In the genomic region with DNA sequence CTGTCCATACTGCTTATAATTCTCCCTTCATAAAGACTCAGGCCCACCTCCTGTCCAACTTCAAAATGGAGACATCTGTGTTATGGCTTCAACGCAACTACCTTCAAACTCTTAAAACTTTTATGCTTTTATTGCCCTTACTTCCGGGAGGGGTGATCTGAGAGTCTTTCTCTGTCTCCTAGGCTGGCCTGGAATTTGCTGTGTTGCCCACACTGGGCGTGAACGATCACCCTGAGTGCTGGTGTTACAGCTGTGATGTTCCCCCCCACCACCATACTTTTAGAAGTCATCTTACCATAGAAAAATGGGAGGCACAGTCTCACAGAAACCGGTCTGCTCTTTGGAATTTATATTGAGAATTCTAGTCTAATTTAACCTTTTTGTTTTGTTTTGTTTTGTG, we compare ENCODE assay signal across 27 mouse cellular contexts.
DNase-seq lines count a peak whose midpoint lies in the region; ATAC-seq lines count a peak whose summit lies in the region.
"Had no signal": no experiment of that assay in that cellular context is flagged by ENCODE, and none has a peak within 500 bp of the region (broad histone marks: within the 10 kb centered on the region; RNA-seq: fewer than 3 reads in every experiment).

No protein-coding gene starts in this region.

- 0 out of 2 replicates have a peak, but pooled peaks cover 5% of the 10 kb centered on the region for H3K4me1 ChIP-seq in intestine, embryonic 16.5 days (ENCODE audit: control insufficient read depth, insufficient read depth, low read length)
- no peaks in the 10 kb centered on the region for H3K4me1 ChIP-seq in intestine, embryonic 15.5 days (replicated peaks)
- no peaks in the 10 kb centered on the region for H3K4me1 ChIP-seq in brown adipose tissue, adult 24 weeks (ENCODE audit: control insufficient read depth, insufficient read depth, insufficient read length, low read length)
- H3K4me1 ChIP-seq: forebrain, embryonic 13.5 days; forebrain, embryonic 15.5 days had no signal

- peak; percentile 52 for DNase-seq in R1 (ENCODE audit: low read depth, low spot score)
- DNase-seq in large intestine, adult 2 months (ENCODE audit: low read depth, low spot score): peak; percentile 11
- no peak for DNase-seq in thymus, postnatal 10 days (ENCODE audit: low spot score in 2 of 2)
- DNase-seq in cerebellum, adult 9-10 months: no peak
- DNase-seq in layer of hippocampus, postnatal 36 days: no peak
- DNase-seq: adrenal gland, adult 2 months; adrenal gland, postnatal 10 days; adrenal gland, postnatal 25 days; B cell, adult 2 months; cerebellum, adult 11 months; cerebellum, adult 18-20 months; cerebellum, adult 8-10 months; cerebellum, postnatal 10 days; cerebellum, postnatal 36 days; embryo, embryonic 11 days; forebrain, postnatal 0 days had no signal

- no peak overlapping the region for H3K27ac ChIP-seq in intestine, embryonic 16.5 days (ENCODE audit: low read length)
- no peak overlapping the region for H3K27ac ChIP-seq in intestine, embryonic 15.5 days
- 0 out of 2 replicates have a peak overlapping the region, but pooled peaks have one; percentile 33 for H3K27ac ChIP-seq in brown adipose tissue, adult 24 weeks (replicated peaks; ENCODE audit: low read depth, low read length)
- H3K27ac ChIP-seq: embryonic facial prominence, embryonic 13.5 days; embryonic facial prominence, embryonic 15.5 days; forebrain, embryonic 13.5 days; forebrain, embryonic 15.5 days had no signal

- H3K9ac ChIP-seq in intestine, embryonic 16.5 days (ENCODE audit: low read depth, low read length): no peak overlapping the region
- H3K9ac ChIP-seq in intestine, embryonic 15.5 days: no peak overlapping the region
- H3K9ac ChIP-seq: embryonic facial prominence, embryonic 13.5 days; embryonic facial prominence, embryonic 15.5 days; forebrain, embryonic 13.5 days; forebrain, embryonic 15.5 days; forebrain, postnatal 0 days had no signal

- peak; percentile 60 for ATAC-seq in intestine, embryonic 16.5 days
- no peak for ATAC-seq in intestine, embryonic 15.5 days
- ATAC-seq: CD4-positive, CD25-positive, alpha-beta regulatory T cell, adult 4 months; forebrain, embryonic 13.5 days; forebrain, embryonic 15.5 days; forebrain, postnatal 0 days; Patski had no signal

- H3K27me3 ChIP-seq in intestine, embryonic 16.5 days (replicated peaks; ENCODE audit: control insufficient read depth, insufficient read depth, low read length): no peaks in the 10 kb centered on the region
- H3K27me3 ChIP-seq in intestine, embryonic 15.5 days (replicated peaks): no peaks in the 10 kb centered on the region
- H3K27me3 ChIP-seq: CH12.LX; embryonic facial prominence, embryonic 13.5 days; embryonic facial prominence, embryonic 15.5 days; forebrain, embryonic 13.5 days; forebrain, embryonic 15.5 days; Patski had no signal

- peaks cover 3% of the 10 kb centered on the region; the same call in 1 of the 2 replicates for H3K36me3 ChIP-seq in intestine, embryonic 16.5 days (ENCODE audit: control insufficient read depth, insufficient read depth, low read length)
- 0 out of 2 replicates have a peak, but pooled peaks cover 2% of the 10 kb centered on the region for H3K36me3 ChIP-seq in intestine, embryonic 15.5 days
- H3K36me3 ChIP-seq: forebrain, embryonic 15.5 days had no signal

- H3K9me3 ChIP-seq in intestine, embryonic 16.5 days (ENCODE audit: control insufficient read depth, low read length): no peaks in the 10 kb centered on the region
- no peaks in the 10 kb centered on the region; the same call in 1 of the 2 replicates for H3K9me3 ChIP-seq in intestine, embryonic 15.5 days
- H3K9me3 ChIP-seq: embryonic facial prominence, embryonic 13.5 days; embryonic facial prominence, embryonic 15.5 days; forebrain, embryonic 13.5 days; forebrain, embryonic 15.5 days; G1E had no signal

- H3K4me2 ChIP-seq in intestine, embryonic 16.5 days (ENCODE audit: low read depth, low read length): no peak overlapping the region
- no peak overlapping the region for H3K4me2 ChIP-seq in intestine, embryonic 15.5 days (replicated peaks)
- H3K4me2 ChIP-seq: embryonic facial prominence, embryonic 13.5 days; embryonic facial prominence, embryonic 15.5 days; forebrain, embryonic 13.5 days; forebrain, embryonic 15.5 days had no signal

- 63% methylated on average over 5 of the region's 5 CpGs for WGBS in intestine, embryonic 16.5 days
- 60% methylated on average over 5 of the region's 5 CpGs for WGBS in intestine, embryonic 15.5 days
- WGBS in large intestine, adult 2 months: 34% methylated on average over 5 of the region's 5 CpGs

- H3K4me3 ChIP-seq in intestine, embryonic 16.5 days (ENCODE audit: low read length): no peak overlapping the region
- no peak overlapping the region for H3K4me3 ChIP-seq in intestine, embryonic 15.5 days (replicated peaks)
- H3K4me3 ChIP-seq in brown adipose tissue, adult 24 weeks (ENCODE audit: insufficient read depth, low read depth, low read length): no peak overlapping the region
- H3K4me3 ChIP-seq: embryonic facial prominence, embryonic 13.5 days; embryonic facial prominence, embryonic 15.5 days; forebrain, embryonic 13.5 days; forebrain, embryonic 15.5 days had no signal

Comparison
In these comparisons a context has a peak if more than half of its experiments do, and no peak if none do; other contexts are left out.
1. DNase-seq: peak in R1 (single experiment) and large intestine, adult 2 months (single experiment); none in thymus, postnatal 10 days (0 of 2), cerebellum, adult 9-10 months (single experiment) and layer of hippocampus, postnatal 36 days (0 of 2).